Mouse (Mus musculus) liver, embryonic 13.5 days (tissue): ENCODE measurements around the gene Axdnd1. TPM values are rescaled to one million over a fixed set of nuclear protein-coding genes. Genes with fewer than 3 reads are reported as not detected.
"Not testable (repeated sequence)": the region's sequence is repeated elsewhere in the genome, so short reads cannot be mapped to it uniquely, and the experiment has no call there.

Source experiments
- ATAC-seq: fragments of 200-750 bp; cut with Nextera tagmentation; 2 replicates; pipeline ENCODE4 v1.8.0; 2017; ENCODE audit warnings: low read depth, mild to moderate bottlenecking, moderate number of reproducible peaks, moderate library complexity
- DNase-seq: peaks from one replicate; pipeline ENCODE4 v3.0.0; 2022
- H3K27ac ChIP-seq: fragments of 300-500 bp; sonication (generic); 2 replicates; pipeline ENCODE4 v1.5.1; 2015; ENCODE audit warnings: moderate library complexity, mild to moderate bottlenecking, inconsistent platforms
- H3K27me3 ChIP-seq: fragments of 300-500 bp; sonication (generic); 2 replicates; pipeline ENCODE4 v1.6.1; 2015; ENCODE audit warnings: mild to moderate bottlenecking, inconsistent platforms
- H3K36me3 ChIP-seq: fragments of 300-500 bp; sonication (generic); 2 replicates; pipeline ENCODE4 v1.6.1; 2015; ENCODE audit warnings: mild to moderate bottlenecking, inconsistent platforms
- H3K4me1 ChIP-seq: fragments of 300-500 bp; sonication (generic); replicated peaks from 2 replicates; pipeline ENCODE4 v1.6.1; 2015; ENCODE audit warnings: inconsistent platforms
- H3K4me2 ChIP-seq: fragments of 300-500 bp; sonication (generic); 2 replicates; pipeline ENCODE4 v1.6.1; 2015; ENCODE audit warnings: inconsistent platforms, mild to moderate bottlenecking, moderate library complexity
- H3K4me3 ChIP-seq: fragments of 300-500 bp; sonication (generic); replicated peaks from 2 replicates; pipeline ENCODE4 v1.5.1; 2015; ENCODE audit warnings: mild to moderate bottlenecking, inconsistent platforms
- H3K9ac ChIP-seq: fragments of 300-500 bp; sonication (generic); 2 replicates; pipeline ENCODE4 v1.6.1; 2015; ENCODE audit warnings: mild to moderate bottlenecking, inconsistent platforms
- H3K9me3 ChIP-seq: fragments of 300-500 bp; sonication (generic); replicated peaks from 2 replicates; pipeline ENCODE4 v1.6.1; 2016; ENCODE audit warnings: inconsistent platforms
- WGBS: fragments of 180-500 bp; shearing (Covaris S2); methylation state at CpG from one replicate; pipeline ENCODE4 v1.1.7; 2015; ENCODE audit not compliant: insufficient replicate concordance; 5-methylcytosine and 5-hydroxymethylcytosine counted together
- polyA plus RNA-seq: library from polyadenylated mRNA; unstranded; fragments of >200 nt; fragmentation: Nextera tagmentation; extraction: Ambion mirVana; gene quantifications from 2 replicates; pipeline ENCODE4 v1.2.1, GENCODE M21; 2015

Axdnd1 gene
- polyA plus RNA-seq, 1 experiment from 2014 or later = not detected

GRCm38 (mm10) chr1:156340847-156341246, 80.1 kb downstream of the Axdnd1 start:
- H3K36me3 ChIP-seq = no peaks in the 10 kb centered on the region
- no peak overlapping the region for H3K9ac ChIP-seq
- no peaks in the 10 kb centered on the region for H3K27me3 ChIP-seq
- H3K27ac ChIP-seq = no peak overlapping the region
- no peaks in the 10 kb centered on the region for H3K9me3 ChIP-seq
- no peak overlapping the region for H3K4me2 ChIP-seq
- no peaks in the 10 kb centered on the region for H3K4me1 ChIP-seq
- no peak for DNase-seq
- WGBS = 48% methylated on average over 4 of the region's 4 CpGs
- no peak overlapping the region for H3K4me3 ChIP-seq
- no peak for ATAC-seq

DNA sequence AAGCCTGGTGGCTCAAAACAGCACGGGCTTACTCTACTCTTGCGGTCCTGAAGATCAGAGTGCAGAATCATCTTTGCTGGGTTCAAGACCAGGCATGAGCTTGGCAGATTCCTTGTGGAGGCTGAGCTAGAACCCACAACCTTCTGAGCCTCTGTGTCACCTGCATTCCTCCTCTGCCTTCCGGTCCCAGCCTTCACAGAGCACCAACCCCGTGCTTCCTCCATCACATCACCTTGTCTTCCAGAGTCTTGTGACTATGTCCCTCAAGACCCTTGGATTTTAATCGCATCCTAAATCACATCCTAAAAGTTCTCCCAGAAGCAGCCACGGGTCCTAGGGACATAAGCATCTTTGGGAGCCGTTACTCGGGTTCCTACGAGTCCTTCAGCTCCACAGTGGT, 97.8 kb downstream of the Axdnd1 start:
- 73% methylated on average over 9 of the region's 9 CpGs for WGBS
- no peak overlapping the region for H3K9ac ChIP-seq
- H3K4me2 ChIP-seq = no peak overlapping the region
- no peak overlapping the region for H3K27ac ChIP-seq
- H3K4me3 ChIP-seq = no peak overlapping the region
- no peaks in the 10 kb centered on the region for H3K36me3 ChIP-seq
- H3K27me3 ChIP-seq = no peaks in the 10 kb centered on the region
- no peaks in the 10 kb centered on the region for H3K9me3 ChIP-seq
- no peak for DNase-seq
- no peaks in the 10 kb centered on the region for H3K4me1 ChIP-seq
- no peak for ATAC-seq

- Histone ChIP-seq H3K4me2 (peak within 1 kb of the TSS; percentile 45), H3K4me1 (0 out of 2 replicates have a peak, but pooled peaks cover 3% of the 10 kb centered on the region), H3K9ac (no peak within 1 kb of the TSS), H3K27me3 (peaks cover 59% of the 10 kb centered on the region), H3K27ac (no peak within 1 kb of the TSS), H3K4me3 (peak within 1 kb of the TSS; percentile 22; the same call in 1 of the 2 replicates), H3K36me3 (no peaks in the 10 kb centered on the region), H3K9me3 (no peaks in the 10 kb centered on the region)
- DNase-seq (no peak), ATAC-seq (no peak)
- 8% methylated on average over 29 of the region's 29 CpGs for WGBS
Observed at GRCm38 (mm10) chr1:156310630-156311029, 110.3 kb downstream of the Axdnd1 start, which contains the start of gene Nphs2. Gene Nphs2 (plus strand): TSS chr1:156310727.

GRCm38 (mm10) chr1:156308595-156308994, 112.4 kb downstream of the Axdnd1 start:
- H3K27me3 ChIP-seq = peaks cover 79% of the 10 kb centered on the region
- no peak overlapping the region for H3K4me3 ChIP-seq
- H3K9me3 ChIP-seq = no peaks in the 10 kb centered on the region
- no peak overlapping the region for H3K4me2 ChIP-seq
- no peak for DNase-seq
- 0 out of 2 replicates have a peak, but pooled peaks cover 3% of the 10 kb centered on the region for H3K4me1 ChIP-seq
- no peaks in the 10 kb centered on the region for H3K36me3 ChIP-seq
- H3K27ac ChIP-seq = no peak overlapping the region
- 16% methylated on average over 1 of the region's 1 CpGs for WGBS
- no peak for ATAC-seq
- H3K9ac ChIP-seq = no peak overlapping the region

DNA sequence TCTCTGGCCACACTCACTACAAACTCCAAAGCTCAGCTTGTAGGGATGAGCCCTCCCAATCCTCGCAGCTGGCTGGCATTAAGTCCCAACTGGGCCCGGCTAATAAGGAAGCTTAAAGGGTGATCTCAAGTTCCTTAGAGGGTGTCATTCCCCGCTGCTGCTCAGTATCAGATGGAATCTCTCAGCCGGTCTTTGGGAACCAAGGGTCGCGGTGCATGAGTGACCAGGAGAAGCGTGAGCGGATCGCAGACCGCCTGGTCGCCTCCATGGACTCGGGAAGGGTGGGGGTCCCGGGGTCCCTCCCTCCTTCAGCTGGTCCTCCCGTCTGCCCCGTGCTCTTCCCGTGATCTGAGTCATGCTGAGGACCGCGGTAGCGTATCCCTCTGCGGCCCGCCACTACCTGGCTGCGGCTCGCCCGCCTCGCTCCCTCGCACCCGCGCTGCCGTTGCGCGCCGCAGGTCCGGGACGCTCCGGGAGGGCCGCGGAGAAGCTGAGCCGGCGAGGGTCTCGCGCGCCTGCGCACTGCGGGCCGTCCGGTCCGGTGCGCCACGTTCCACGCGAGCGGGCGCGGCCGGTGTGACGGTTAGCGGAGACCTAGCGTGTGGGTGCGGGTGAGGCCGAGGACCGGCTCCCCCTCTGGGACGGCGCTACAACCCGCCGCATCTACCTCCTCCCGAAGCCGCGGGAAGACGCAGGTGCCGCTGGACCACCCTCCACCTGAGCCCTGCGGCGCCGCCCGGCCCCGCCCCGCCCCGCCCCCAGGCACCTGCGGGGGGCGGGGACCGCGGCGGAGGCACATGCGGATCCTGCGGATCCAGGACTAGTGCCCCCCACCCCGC, 117.8 kb downstream of the Axdnd1 start, which contains the start of gene Tdrd5:
Gene Tdrd5, minus strand, starts transcription at position 754 of the 839 bp plus-strand sequence.
- H3K9me3 ChIP-seq = no peaks in the 10 kb centered on the region
- no peak for DNase-seq
- no peak for ATAC-seq
- peaks cover 64% of the 10 kb centered on the region for H3K27me3 ChIP-seq
- peak within 1 kb of the TSS; percentile 60 for H3K4me3 ChIP-seq
- 0 out of 2 replicates have a peak within 1 kb of the TSS, but pooled peaks have one; percentile 22 for H3K9ac ChIP-seq
- H3K4me1 ChIP-seq = peaks cover 8% of the 10 kb centered on the region
- peak within 1 kb of the TSS; percentile 77 for H3K4me2 ChIP-seq
- no peaks in the 10 kb centered on the region for H3K36me3 ChIP-seq
- no peak within 1 kb of the TSS for H3K27ac ChIP-seq
- under 1% methylated on average over 79 of the region's 85 CpGs for WGBS

DNA sequence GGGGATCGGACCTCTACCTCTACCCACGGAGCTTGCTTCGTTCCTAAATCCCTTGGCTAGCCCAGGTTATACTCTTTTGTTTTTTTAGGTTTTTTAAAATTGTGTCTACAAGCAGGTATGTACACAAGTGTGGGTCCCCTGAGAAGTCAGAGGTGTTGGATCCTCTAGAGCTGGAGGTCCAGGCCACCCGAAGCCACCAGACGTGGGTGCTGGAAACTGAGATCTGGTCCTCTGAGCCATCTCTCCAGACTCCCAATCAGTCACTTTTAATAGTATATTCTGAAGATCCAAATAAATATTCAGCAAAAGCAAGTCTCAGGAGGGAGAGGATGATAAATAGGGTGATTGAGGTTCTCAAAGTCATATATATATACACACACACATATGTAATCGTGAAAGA, 130.9 kb downstream of the Axdnd1 start:
- Histone ChIP-seq H3K4me3 (no peak overlapping the region), H3K27me3 (no peaks in the 10 kb centered on the region), H3K9ac (no peak overlapping the region), H3K27ac (no peak overlapping the region), H3K9me3 (no peaks in the 10 kb centered on the region), H3K36me3 (no peaks in the 10 kb centered on the region), H3K4me2 (no peak overlapping the region), H3K4me1 (no peaks in the 10 kb centered on the region)
- ATAC-seq = no peak
- no peak for DNase-seq
- WGBS = 77% methylated on average over 6 of the region's 6 CpGs

DNA sequence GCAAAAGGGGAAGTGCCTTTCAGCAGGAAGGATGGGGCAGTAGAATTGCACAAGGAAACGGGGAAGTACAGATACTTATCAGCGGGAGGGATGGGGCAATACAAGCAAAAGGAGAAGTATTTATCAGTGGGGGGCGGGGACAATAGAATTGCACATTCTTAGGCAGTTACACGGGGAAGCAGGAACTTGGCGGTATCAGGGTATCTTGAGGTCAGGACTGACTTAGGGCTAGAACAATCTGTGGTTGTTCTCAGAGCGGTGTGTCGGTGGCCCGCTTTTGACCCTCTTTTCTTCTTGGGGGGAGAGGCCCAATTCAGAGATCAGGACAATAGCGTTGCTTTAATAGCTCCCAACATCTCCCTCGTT, 131.8 kb downstream of the Axdnd1 start:
- not testable (repeated sequence) for H3K4me2 ChIP-seq, ATAC-seq, DNase-seq, H3K4me1 ChIP-seq, H3K27me3 ChIP-seq, H3K27ac ChIP-seq, H3K9me3 ChIP-seq, H3K36me3 ChIP-seq, H3K4me3 ChIP-seq, H3K9ac ChIP-seq
- WGBS = 18% methylated on average over 10 of the region's 10 CpGs

DNA sequence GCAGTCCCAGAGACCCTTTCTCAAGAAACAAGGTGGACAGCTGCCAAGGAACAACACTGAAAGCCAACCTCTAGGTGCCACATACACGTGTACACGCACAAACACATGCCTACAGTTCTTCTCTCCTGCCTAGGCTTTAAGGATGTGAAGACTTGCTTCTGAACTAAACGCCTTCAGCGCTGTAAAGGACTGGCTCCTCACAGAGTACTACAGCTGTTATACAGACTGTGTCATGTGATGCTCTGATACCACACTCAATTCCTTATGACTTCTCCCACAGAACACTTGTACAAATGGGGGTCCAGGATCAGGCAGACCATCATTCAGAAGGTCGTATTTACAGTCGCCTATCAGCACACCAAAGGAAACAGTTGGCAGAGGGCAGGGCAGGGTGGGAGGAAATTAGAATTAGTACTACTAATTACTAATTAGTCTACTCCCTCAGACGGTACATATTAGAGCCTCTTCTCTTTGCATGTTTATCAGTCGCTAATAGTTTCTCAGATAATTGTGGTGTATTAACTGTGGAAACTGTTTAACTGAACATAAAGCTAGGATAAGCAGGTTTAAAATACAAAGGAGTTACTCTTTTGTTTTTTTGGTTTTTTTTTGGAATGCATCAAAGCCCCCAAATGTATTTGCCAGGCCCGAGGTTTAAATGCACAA, 132.3 kb downstream of the Axdnd1 start:
- Histone ChIP-seq H3K4me3 (no peak overlapping the region), H3K27ac (no peak overlapping the region), H3K4me1 (no peaks in the 10 kb centered on the region), H3K9ac (no peak overlapping the region), H3K27me3 (no peaks in the 10 kb centered on the region), H3K9me3 (no peaks in the 10 kb centered on the region), H3K36me3 (no peaks in the 10 kb centered on the region), H3K4me2 (no peak overlapping the region)
- no peak for DNase-seq
- ATAC-seq = no peak
- WGBS = 53% methylated on average over 9 of the region's 9 CpGs

DNA sequence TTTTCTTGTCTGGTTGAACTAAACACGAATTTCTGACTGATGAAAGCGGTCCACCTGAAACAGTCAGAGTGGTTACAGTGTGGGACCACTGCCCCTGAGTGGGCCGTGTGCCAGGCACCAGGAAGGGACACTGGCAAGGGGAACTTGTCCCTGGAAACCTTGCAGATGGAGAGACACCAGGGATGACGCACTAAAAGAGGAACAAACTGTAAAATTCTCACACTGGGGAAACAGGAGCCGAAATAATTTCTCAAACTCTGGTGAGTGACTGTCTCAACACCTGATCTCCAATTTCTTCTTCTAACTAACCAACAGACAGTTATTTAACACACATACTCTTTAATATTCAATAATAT, 135.4 kb downstream of the Axdnd1 start:
- DNase-seq = no peak
- H3K9me3 ChIP-seq = no peaks in the 10 kb centered on the region
- H3K4me3 ChIP-seq = no peak overlapping the region
- no peak for ATAC-seq
- no peak overlapping the region for H3K9ac ChIP-seq
- WGBS = 44% methylated on average over 5 of the region's 5 CpGs
- no peak overlapping the region for H3K27ac ChIP-seq
- H3K4me2 ChIP-seq = no peak overlapping the region
- no peaks in the 10 kb centered on the region for H3K4me1 ChIP-seq
- no peaks in the 10 kb centered on the region for H3K36me3 ChIP-seq
- no peaks in the 10 kb centered on the region for H3K27me3 ChIP-seq

- H3K27me3 ChIP-seq = no peaks in the 10 kb centered on the region
- no peaks in the 10 kb centered on the region for H3K9me3 ChIP-seq
- no peak overlapping the region for H3K9ac ChIP-seq
- no peak overlapping the region for H3K4me2 ChIP-seq
- ATAC-seq (no peak), DNase-seq (no peak)
- H3K4me1 ChIP-seq = no peaks in the 10 kb centered on the region
- WGBS = 34% methylated on average over 9 of the region's 9 CpGs
- H3K27ac ChIP-seq = no peak overlapping the region
- no peaks in the 10 kb centered on the region for H3K36me3 ChIP-seq
- H3K4me3 ChIP-seq = no peak overlapping the region
Observed at GRCm38 (mm10) chr1:156284851-156285540, 136.0 kb downstream of the Axdnd1 start.

DNA sequence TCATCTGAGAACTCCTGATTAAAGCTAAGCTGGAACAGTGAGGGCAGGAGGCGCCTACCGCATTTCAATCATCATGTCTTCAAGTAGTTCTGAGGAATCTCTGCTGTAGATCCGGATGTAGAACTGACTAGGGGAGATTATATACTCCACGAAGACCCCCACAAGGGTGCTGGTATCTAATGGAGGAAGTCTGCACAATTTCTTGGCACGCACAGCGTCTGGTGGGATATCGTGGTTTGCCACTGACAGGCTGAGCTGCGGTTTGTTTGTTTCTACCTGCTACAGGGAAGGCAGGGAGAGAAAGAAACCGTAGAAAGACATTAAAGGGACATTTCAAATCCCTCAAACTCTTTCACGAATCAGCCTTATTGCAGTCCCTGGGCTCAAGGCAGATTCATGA, 136.8 kb downstream of the Axdnd1 start:
- no peaks in the 10 kb centered on the region for H3K9me3 ChIP-seq
- 16% methylated on average over 10 of the region's 10 CpGs for WGBS
- no peak overlapping the region for H3K4me3 ChIP-seq
- no peaks in the 10 kb centered on the region for H3K36me3 ChIP-seq
- H3K4me1 ChIP-seq = no peaks in the 10 kb centered on the region
- H3K27me3 ChIP-seq = no peaks in the 10 kb centered on the region
- no peak overlapping the region for H3K4me2 ChIP-seq
- no peak overlapping the region for H3K9ac ChIP-seq
- DNase-seq = no peak
- H3K27ac ChIP-seq = no peak overlapping the region
- no peak for ATAC-seq
